Mouse (Mus musculus): ENCODE measurements around the gene Ltb. TPM values are rescaled to one million over a fixed set of nuclear protein-coding genes. Genes with fewer than 3 reads are reported as not detected.
A peak's percentile ranks its signal among the peaks of the same experiment; 100 is the strongest.
"Not testable (repeated sequence)": the region's sequence is repeated elsewhere in the genome, so short reads cannot be mapped to it uniquely, and the experiment has no call there.

The Ltb gene
- polyA plus RNA-seq, 1 experiment from 2014 or later = 2.0 TPM

DNA sequence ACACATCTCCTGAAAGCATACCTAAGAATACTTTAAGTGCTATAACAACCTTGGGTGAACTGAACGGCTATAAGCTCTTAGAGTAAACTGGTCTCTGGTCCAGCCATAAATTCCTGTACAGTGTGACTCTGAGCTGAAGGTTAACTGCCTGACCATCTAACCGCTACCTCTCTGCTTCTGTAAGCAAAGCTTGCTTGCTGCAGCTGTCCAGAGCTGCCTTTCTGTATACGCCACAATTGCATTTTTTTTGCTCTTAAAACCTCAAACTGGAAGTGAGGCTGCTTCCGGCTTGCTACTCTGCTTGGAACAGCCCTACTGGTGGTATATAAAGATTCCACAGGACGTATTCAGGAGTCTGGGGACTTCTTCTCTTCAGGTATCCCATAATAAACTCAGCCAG is 38.4 kb downstream of the Ltb start:
- H3K27ac ChIP-seq (replicated peaks; ENCODE audit: low read depth, low read length) = peak overlapping the region; percentile 65; the same call in 1 of the 2 replicates

DNA sequence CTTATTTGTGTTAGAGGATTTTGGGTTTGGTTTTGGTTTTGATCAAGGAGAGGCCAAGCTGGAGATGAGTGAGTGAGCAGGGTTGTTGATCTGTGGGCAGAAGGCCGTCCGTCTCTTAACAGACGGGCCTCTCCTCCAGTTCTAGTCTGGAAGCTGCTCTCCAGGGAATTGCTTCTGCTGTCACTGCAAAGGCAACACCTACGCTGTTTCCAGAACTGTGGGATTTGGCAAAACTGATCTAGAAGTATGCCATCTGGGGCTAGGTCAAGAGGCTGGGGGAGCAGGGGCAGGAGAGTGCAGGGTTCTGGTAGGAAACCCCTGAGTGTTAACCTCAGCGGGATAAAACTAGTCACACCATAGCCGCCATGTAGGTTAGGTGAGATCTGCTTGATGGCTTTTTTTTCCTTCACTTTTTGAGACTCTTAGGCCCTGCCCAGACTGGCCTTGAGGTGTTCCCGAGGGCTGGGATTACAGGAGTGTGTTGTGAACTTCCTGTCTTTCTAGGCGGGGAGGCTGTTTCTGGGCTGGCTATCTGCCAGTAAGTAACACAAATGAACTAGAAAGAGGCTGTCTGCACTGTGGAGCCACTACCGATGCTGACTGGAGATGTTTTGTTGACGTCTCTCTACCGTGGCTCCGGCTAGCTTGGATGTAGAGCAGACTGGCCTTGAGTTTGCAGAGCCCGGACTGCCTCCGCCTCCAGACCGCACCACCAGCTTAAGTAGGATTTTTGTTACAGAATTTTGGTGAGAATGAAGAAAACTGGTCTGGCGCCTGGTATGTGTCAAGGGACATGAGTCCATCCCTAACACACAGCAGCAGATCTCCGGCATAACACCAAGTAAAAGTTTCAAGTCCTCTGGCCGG is 39.1 kb downstream of the Ltb start, which contains the start of gene Atp6v1g2:
TSS of gene Atp6v1g2 (plus strand) at position 547 of the 867 bp plus-strand sequence.
- ATAC-seq (ENCODE audit: low read depth) = no peak
- no peaks in the 10 kb centered on the region for H3K9me3 ChIP-seq (ENCODE audit: control insufficient read depth, low read length)
- peak; percentile 85 for DNase-seq (ENCODE audit: low spot score)
- peaks cover 4% of the 10 kb centered on the region; the same call in 1 of the 2 replicates for H3K4me1 ChIP-seq (ENCODE audit: control insufficient read depth, insufficient read depth, low read length)
- 60% methylated on average over 18 of the region's 18 CpGs for WGBS
- peaks cover 40% of the 10 kb centered on the region for H3K36me3 ChIP-seq (ENCODE audit: control insufficient read depth, insufficient read depth, low read length)
- peak within 1 kb of the TSS; percentile 61 for H3K4me3 ChIP-seq (ENCODE audit: low read depth, low read length)
- peak within 1 kb of the TSS; percentile 93 for H3K4me2 ChIP-seq (ENCODE audit: low read depth, low read length)
- no peaks in the 10 kb centered on the region for H3K27me3 ChIP-seq (replicated peaks; ENCODE audit: control insufficient read depth, insufficient read depth, low read length)
- H3K9ac ChIP-seq (ENCODE audit: low read depth, low read length) = peak within 1 kb of the TSS; percentile 89
- peak within 1 kb of the TSS; percentile 97 for H3K27ac ChIP-seq (replicated peaks; ENCODE audit: low read depth, low read length)

More for the DNA sequence above, 38.4 kb downstream of the Ltb start:
- DNase-seq (ENCODE audit: low spot score) (no peak), ATAC-seq (ENCODE audit: low read depth) (no peak)
- Histone ChIP-seq H3K4me2 (ENCODE audit: low read depth, low read length) (no peak overlapping the region), H3K27me3 (replicated peaks; ENCODE audit: control insufficient read depth, insufficient read depth, low read length) (no peaks in the 10 kb centered on the region), H3K9me3 (ENCODE audit: control insufficient read depth, low read length) (no peaks in the 10 kb centered on the region), H3K4me1 (ENCODE audit: control insufficient read depth, insufficient read depth, low read length) (peaks cover 4% of the 10 kb centered on the region; the same call in 1 of the 2 replicates), H3K36me3 (ENCODE audit: control insufficient read depth, insufficient read depth, low read length) (peaks cover 47% of the 10 kb centered on the region), H3K9ac (ENCODE audit: low read depth, low read length) (peak overlapping the region; percentile 48), H3K4me3 (ENCODE audit: low read depth, low read length) (no peak overlapping the region)
- WGBS = 83% methylated on average over 5 of the region's 5 CpGs

DNA sequence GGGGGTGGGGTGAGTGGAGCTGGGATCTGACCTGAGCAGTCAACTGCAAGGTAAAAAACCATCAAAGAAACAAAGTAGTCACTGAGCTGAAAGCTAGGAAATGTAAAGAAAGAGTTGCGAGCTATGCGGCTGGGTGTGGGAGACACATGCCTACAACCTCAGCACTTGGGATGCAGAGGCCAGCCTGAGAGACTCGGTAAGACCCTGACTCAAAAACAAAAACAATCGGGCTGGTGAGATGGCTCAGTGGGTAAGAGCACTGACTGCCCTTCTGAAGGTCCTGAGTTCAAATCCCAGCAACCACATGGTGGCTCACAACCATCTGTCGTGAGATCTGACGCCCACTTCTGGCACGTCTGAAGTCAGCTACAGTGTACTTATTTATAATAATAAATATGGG is 39.9 kb downstream of the Ltb start:
- WGBS = 86% methylated on average over 7 of the region's 7 CpGs
- H3K9me3 ChIP-seq (ENCODE audit: control insufficient read depth, low read length); H3K27me3 ChIP-seq (replicated peaks; ENCODE audit: control insufficient read depth, insufficient read depth, low read length); H3K4me1 ChIP-seq (ENCODE audit: control insufficient read depth, insufficient read depth, low read length); ATAC-seq (ENCODE audit: low read depth); DNase-seq (ENCODE audit: low spot score): not testable (repeated sequence)
- H3K4me3 ChIP-seq (ENCODE audit: low read depth, low read length) = peak overlapping the region; percentile 61; the same call in 1 of the 2 replicates
- peak overlapping the region; percentile 48 for H3K9ac ChIP-seq (ENCODE audit: low read depth, low read length)
- H3K4me2 ChIP-seq (ENCODE audit: low read depth, low read length) = peak overlapping the region; percentile 93
- peaks cover 33% of the 10 kb centered on the region for H3K36me3 ChIP-seq (ENCODE audit: control insufficient read depth, insufficient read depth, low read length)
- H3K27ac ChIP-seq (replicated peaks; ENCODE audit: low read depth, low read length) = peak overlapping the region; percentile 65

DNA sequence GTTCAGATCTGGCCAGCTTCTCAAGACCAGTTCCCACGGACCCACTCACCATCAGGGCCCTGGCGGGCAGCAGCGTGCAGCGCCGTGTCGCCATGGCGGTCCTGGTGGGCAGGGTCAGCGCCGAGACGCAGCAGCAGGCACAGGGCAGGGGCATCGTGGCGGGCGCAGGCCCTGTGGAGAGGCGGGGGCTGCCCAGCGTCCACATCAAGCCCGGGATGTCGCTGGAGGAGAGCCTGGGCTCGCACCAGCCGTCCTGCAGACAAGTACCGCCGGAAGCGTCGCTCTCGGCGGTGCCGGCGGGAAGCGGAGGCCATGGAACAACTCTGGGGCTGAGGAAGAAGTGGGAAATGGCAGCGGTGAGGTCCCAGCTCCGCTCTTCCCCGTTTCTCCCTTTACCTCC is 40.7 kb downstream of the Ltb start:
- Histone ChIP-seq H3K9ac (ENCODE audit: low read depth, low read length) (peak overlapping the region; percentile 89), H3K27ac (replicated peaks; ENCODE audit: low read depth, low read length) (peak overlapping the region; percentile 97), H3K4me1 (ENCODE audit: control insufficient read depth, insufficient read depth, low read length) (peaks cover 4% of the 10 kb centered on the region; the same call in 1 of the 2 replicates), H3K9me3 (ENCODE audit: control insufficient read depth, low read length) (no peaks in the 10 kb centered on the region), H3K4me2 (ENCODE audit: low read depth, low read length) (peak overlapping the region; percentile 93), H3K4me3 (ENCODE audit: low read depth, low read length) (peak overlapping the region; percentile 61), H3K36me3 (ENCODE audit: control insufficient read depth, insufficient read depth, low read length) (peaks cover 25% of the 10 kb centered on the region), H3K27me3 (replicated peaks; ENCODE audit: control insufficient read depth, insufficient read depth, low read length) (no peaks in the 10 kb centered on the region)
- WGBS = 10% methylated on average over 28 of the region's 31 CpGs
- peak; percentile 56 for DNase-seq (ENCODE audit: low spot score)
- 0 out of 2 replicates have a peak, but pooled peaks have one; percentile 5 for ATAC-seq (ENCODE audit: low read depth)

DNA sequence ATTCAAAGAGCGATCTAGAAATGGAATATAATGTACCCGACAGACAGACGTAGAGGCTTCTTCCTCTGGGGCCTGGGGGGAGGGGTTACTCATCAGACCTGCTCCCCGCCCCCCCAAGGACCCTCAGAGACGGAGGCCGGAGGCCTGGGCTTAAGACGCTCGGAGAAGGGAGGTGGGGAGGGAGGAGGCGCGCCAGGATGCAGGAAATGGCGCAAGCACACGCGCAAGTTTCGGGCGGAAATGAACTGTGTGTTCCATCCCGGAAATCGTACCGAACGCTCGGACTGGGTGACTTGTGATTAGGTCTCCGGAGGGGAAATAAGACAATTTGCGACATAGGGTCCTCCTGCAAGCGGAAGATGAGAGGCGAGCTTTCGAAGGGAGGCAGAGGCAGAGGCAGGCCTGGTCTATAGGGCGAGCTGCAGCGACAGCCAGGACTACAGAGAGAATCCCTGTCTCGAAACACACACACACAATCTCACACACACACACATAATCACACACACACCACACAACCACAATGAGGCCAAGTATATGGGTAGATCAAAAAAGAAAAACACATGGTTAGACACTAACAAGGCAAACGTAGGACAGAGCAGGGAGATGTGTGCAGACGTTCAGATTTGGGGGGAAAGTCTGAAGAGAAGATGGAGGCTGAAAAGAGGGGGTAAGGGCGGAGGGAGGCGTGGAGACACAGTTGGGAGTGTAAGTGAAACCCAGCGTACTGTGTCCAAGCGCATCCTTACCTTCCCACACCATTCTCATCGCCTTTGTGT is 41.6 kb downstream of the Ltb start, which contains the start of gene Nfkbil1:
TSS of gene Nfkbil1 (minus strand) at position 179 of the 776 bp plus-strand sequence.
- Histone ChIP-seq H3K27ac (replicated peaks; ENCODE audit: low read depth, low read length) (peak within 1 kb of the TSS; percentile 97), H3K36me3 (ENCODE audit: control insufficient read depth, insufficient read depth, low read length) (peaks cover 18% of the 10 kb centered on the region), H3K4me1 (ENCODE audit: control insufficient read depth, insufficient read depth, low read length) (peaks cover 8% of the 10 kb centered on the region; the same call in 1 of the 2 replicates), H3K4me2 (ENCODE audit: low read depth, low read length) (peak within 1 kb of the TSS; percentile 93), H3K27me3 (replicated peaks; ENCODE audit: control insufficient read depth, insufficient read depth, low read length) (no peaks in the 10 kb centered on the region), H3K9ac (ENCODE audit: low read depth, low read length) (peak within 1 kb of the TSS; percentile 89), H3K4me3 (ENCODE audit: low read depth, low read length) (peak within 1 kb of the TSS; percentile 61), H3K9me3 (ENCODE audit: control insufficient read depth, low read length) (no peaks in the 10 kb centered on the region)
- under 1% methylated on average over 31 of the region's 35 CpGs for WGBS
- ATAC-seq (ENCODE audit: low read depth) (peak; percentile 90), DNase-seq (ENCODE audit: low spot score) (peak; percentile 98)

DNA sequence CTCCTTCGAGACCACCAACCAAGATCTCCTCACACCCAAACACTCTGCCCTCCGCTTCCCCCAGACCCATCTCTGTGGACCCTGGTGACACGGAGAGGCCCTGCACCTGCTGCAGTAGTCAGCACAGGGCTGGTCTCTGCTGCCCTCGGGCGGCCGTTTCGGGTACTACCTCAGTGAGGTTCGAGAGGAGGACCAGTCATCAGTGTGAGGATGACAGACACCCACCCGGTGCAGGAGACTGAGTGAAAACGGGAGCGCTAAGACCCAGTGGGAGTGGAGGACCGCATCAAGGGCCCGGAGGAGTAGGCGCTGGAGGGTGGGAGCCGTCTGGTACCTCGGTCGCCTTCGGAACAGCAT is 42.1 kb downstream of the Ltb start:
- DNase-seq (ENCODE audit: low spot score) = peak; percentile 90
- Histone ChIP-seq H3K36me3 (ENCODE audit: control insufficient read depth, insufficient read depth, low read length) (peaks cover 13% of the 10 kb centered on the region; the same call in 1 of the 2 replicates), H3K4me2 (ENCODE audit: low read depth, low read length) (peak overlapping the region; percentile 93), H3K27me3 (replicated peaks; ENCODE audit: control insufficient read depth, insufficient read depth, low read length) (no peaks in the 10 kb centered on the region), H3K9me3 (ENCODE audit: control insufficient read depth, low read length) (no peaks in the 10 kb centered on the region), H3K4me3 (ENCODE audit: low read depth, low read length) (peak overlapping the region; percentile 61), H3K27ac (replicated peaks; ENCODE audit: low read depth, low read length) (peak overlapping the region; percentile 97), H3K9ac (ENCODE audit: low read depth, low read length) (peak overlapping the region; percentile 89), H3K4me1 (ENCODE audit: control insufficient read depth, insufficient read depth, low read length) (peaks cover 10% of the 10 kb centered on the region; the same call in 1 of the 2 replicates)
- ATAC-seq (ENCODE audit: low read depth) = peak; percentile 67
- 1% methylated on average over 18 of the region's 18 CpGs for WGBS

DNA sequence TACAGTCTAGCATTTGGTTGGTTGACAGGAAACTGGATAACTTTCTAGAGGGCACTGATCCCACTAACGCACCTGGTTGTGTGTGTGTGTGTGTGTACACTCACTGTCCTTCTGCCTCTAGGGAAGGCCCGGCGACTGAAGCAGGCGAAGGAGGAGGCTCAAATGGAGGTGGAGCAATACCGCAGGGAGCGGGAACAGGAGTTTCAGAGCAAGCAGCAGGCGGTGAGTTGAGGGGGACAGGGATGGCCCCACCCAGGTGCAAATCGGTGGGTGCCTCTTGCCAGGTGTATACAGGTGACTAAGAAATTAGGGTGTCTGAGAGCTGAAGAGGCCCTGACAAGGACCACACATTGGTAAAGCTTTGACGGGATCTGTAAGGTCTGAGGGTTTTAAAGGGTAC is 42.8 kb downstream of the Ltb start:
- no peak for DNase-seq (ENCODE audit: low spot score)
- Histone ChIP-seq H3K27me3 (replicated peaks; ENCODE audit: control insufficient read depth, insufficient read depth, low read length) (no peaks in the 10 kb centered on the region), H3K9ac (ENCODE audit: low read depth, low read length) (peak overlapping the region; percentile 89; the same call in 1 of the 2 replicates), H3K4me3 (ENCODE audit: low read depth, low read length) (no peak overlapping the region), H3K36me3 (ENCODE audit: control insufficient read depth, insufficient read depth, low read length) (peaks cover 10% of the 10 kb centered on the region; the same call in 1 of the 2 replicates), H3K9me3 (ENCODE audit: control insufficient read depth, low read length) (no peaks in the 10 kb centered on the region), H3K4me2 (ENCODE audit: low read depth, low read length) (no peak overlapping the region), H3K4me1 (ENCODE audit: control insufficient read depth, insufficient read depth, low read length) (peaks cover 10% of the 10 kb centered on the region; the same call in 1 of the 2 replicates), H3K27ac (replicated peaks; ENCODE audit: low read depth, low read length) (no peak overlapping the region)
- ATAC-seq (ENCODE audit: low read depth) = no peak
- WGBS = 77% methylated on average over 9 of the region's 9 CpGs

DNA sequence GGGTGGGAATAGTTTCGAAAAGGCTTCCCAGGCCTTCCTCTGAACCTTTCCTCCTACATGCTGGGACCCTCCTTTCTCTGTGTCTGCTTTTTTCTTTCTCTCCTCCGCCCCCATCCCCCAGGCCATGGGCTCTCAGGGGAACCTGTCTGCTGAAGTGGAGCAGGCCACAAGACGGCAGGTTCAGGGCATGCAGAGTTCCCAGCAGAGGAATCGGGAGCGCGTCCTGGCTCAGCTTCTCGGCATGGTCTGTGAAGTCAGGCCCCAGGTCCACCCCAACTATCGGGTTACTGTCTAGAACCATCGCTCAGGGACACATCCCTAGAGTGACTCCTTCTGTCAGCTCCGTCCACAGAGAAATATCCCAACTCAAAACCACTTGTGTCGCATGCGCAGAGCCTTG is 43.3 kb downstream of the Ltb start:
- H3K27me3 ChIP-seq (replicated peaks; ENCODE audit: control insufficient read depth, insufficient read depth, low read length) = no peaks in the 10 kb centered on the region
- no peak for ATAC-seq (ENCODE audit: low read depth)
- H3K4me2 ChIP-seq (ENCODE audit: low read depth, low read length) = no peak overlapping the region
- H3K4me3 ChIP-seq (ENCODE audit: low read depth, low read length) = no peak overlapping the region
- H3K9ac ChIP-seq (ENCODE audit: low read depth, low read length) = no peak overlapping the region
- no peak overlapping the region for H3K27ac ChIP-seq (replicated peaks; ENCODE audit: low read depth, low read length)
- peaks cover 10% of the 10 kb centered on the region; the same call in 1 of the 2 replicates for H3K36me3 ChIP-seq (ENCODE audit: control insufficient read depth, insufficient read depth, low read length)
- H3K9me3 ChIP-seq (ENCODE audit: control insufficient read depth, low read length) = no peaks in the 10 kb centered on the region
- WGBS = 81% methylated on average over 12 of the region's 12 CpGs
- peaks cover 10% of the 10 kb centered on the region; the same call in 1 of the 2 replicates for H3K4me1 ChIP-seq (ENCODE audit: control insufficient read depth, insufficient read depth, low read length)
- DNase-seq (ENCODE audit: low spot score) = no peak
